Mouse (Mus musculus): ENCODE data around the gene Ppat. TPM values are rescaled to one million over a fixed set of nuclear protein-coding genes. Genes with fewer than 3 reads are reported as not detected.

Ppat gene
- total and polyA plus RNA-seq, 3 experiments = 103 to 180 (median 110) TPM

DNA sequence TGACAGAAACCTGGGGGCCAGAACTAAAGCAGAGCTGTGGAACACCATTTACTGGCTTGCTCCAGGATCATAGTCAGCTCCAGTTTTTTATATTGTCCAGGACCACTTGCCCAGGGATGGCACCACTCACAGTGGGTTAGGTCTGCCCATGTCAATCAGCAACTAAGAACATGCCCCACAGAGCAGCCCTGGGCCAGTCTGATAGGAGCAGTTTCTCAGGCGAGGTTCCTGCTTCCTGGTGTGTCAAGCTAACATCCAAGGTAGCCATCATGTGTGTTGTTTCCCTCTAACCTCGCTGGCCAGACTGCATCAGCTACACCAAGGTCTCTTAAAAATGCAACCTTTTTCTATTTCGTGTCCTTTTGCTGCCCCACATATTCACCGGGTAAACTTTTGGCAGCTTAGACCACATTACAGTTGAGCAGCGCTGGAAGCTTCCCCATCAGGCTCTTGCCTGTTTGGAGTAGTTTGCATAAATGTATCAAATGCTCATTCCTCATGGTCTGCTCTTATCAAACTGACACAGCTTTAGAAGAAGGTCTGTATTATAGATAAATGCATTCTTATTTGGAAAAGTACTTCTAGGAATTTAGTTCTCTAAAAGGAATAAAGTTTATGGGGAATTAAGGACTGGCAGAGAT lies 41.9 kb upstream of the Ppat start:
- Histone ChIP-seq H3K4me1 (ENCODE audit: control insufficient read depth in 1 of 2, insufficient read depth in 2 of 2, low read length in 2 of 2) (peaks cover 19 to 27% of the 10 kb centered on the region in 2 experiments), H3K27ac (ENCODE audit: control insufficient read depth, low read depth, low read length) (peak overlapping the region; percentile 86), H3K9ac (ENCODE audit: control insufficient read depth, low read depth, low read length, poor library complexity, severe bottlenecking) (peak overlapping the region; percentile 18), H3K9me3 (replicated peaks; ENCODE audit: insufficient read depth, low read length) (no peaks in the 10 kb centered on the region), H3K79me2 (ENCODE audit: control insufficient read depth, insufficient read depth, low read length, poor library complexity) (no peaks in the 10 kb centered on the region; the same call in 1 of the 2 replicates), H3K27me3 (ENCODE audit: control insufficient read depth in 1 of 2, insufficient read depth in 2 of 2, low read length in 2 of 2) (no peaks in the 10 kb centered on the region), H3K36me3 (ENCODE audit: control insufficient read depth in 1 of 2, insufficient read depth in 2 of 2, low read length in 2 of 2) (peaks cover 40 to 55% of the 10 kb centered on the region in 2 experiments), H3K4me3 (ENCODE audit: control insufficient read depth in 1 of 2, insufficient read depth in 1 of 2, low read depth in 2 of 2, low read length in 2 of 2) (no peak overlapping the region)
- peak; percentile 80 for DNase-seq (ENCODE audit: low read depth, low spot score)
- TF ChIP-seq NELFE (IDR thresholded peaks at IDR 0.05; ENCODE audit: low read depth, low read length) (no peak), TCF12 (IDR thresholded peaks at IDR 0.05; ENCODE audit: low read depth, low read length) (peak; percentile 86), ZNF384 (IDR thresholded peaks at IDR 0.05; ENCODE audit: low read depth, low read length) (no peak), USF2 (IDR thresholded peaks at IDR 0.05; ENCODE audit: borderline replicate concordance in 1 of 2, insufficient read depth in 1 of 2, low read depth in 1 of 2, low read length in 2 of 2) (no peak), MAZ (IDR thresholded peaks at IDR 0.05; ENCODE audit: low read depth, low read length) (no peak), TBP (IDR thresholded peaks at IDR 0.05; ENCODE audit: low read depth, low read length) (0 out of 2 replicates have a peak, but pooled peaks have one; percentile 13), EP300 (IDR thresholded peaks at IDR 0.05; ENCODE audit: low read depth in 1 of 2, low read length in 2 of 2) (peak; percentile 82 to 87), SMC3 (IDR thresholded peaks at IDR 0.05; ENCODE audit: low read depth, low read length) (peak; percentile 21; the same call in 1 of the 2 replicates), CHD1 (IDR thresholded peaks at IDR 0.05; ENCODE audit: low read depth, low read length) (no peak), GATA1 (IDR thresholded peaks at IDR 0.05; ENCODE audit: low read depth, low read length) (peak; percentile 88), POLR2A (IDR thresholded peaks at IDR 0.05; ENCODE audit: control insufficient read depth in 1 of 2, insufficient read depth in 1 of 2, low read depth in 1 of 2, low read length in 2 of 2, poor library complexity in 1 of 2) (no peak), BHLHE40 (IDR thresholded peaks at IDR 0.05; ENCODE audit: borderline replicate concordance, low read depth, low read length) (no peak), CHD2 (IDR thresholded peaks at IDR 0.05; ENCODE audit: low read length) (no peak), USF1 (IDR thresholded peaks at IDR 0.05; ENCODE audit: low read depth, low read length) (no peak), MXI1 (IDR thresholded peaks at IDR 0.05; ENCODE audit: low read depth, low read length) (no peak), SIN3A (IDR thresholded peaks at IDR 0.05; ENCODE audit: low read length) (peak; percentile 66), RCOR1 (IDR thresholded peaks at IDR 0.05; ENCODE audit: low read depth, low read length) (no peak; the same call in 1 of the 2 replicates), HCFC1 (IDR thresholded peaks at IDR 0.05; ENCODE audit: low read depth, low read length) (0 out of 2 replicates have a peak, but pooled peaks have one; percentile 16), POLR2AphosphoS2 (IDR thresholded peaks at IDR 0.05; ENCODE audit: low read length) (no peak), ZKSCAN1 (IDR thresholded peaks at IDR 0.05; ENCODE audit: low read depth, low read length) (no peak), ZC3H11A (IDR thresholded peaks at IDR 0.05; ENCODE audit: low read depth, low read length) (no peak), ZMIZ1 (IDR thresholded peaks at IDR 0.05; ENCODE audit: low read depth, low read length) (no peak), KAT2A (conservative IDR thresholded peaks at IDR 0.05; ENCODE audit: low read depth, low read length) (no peak), UBTF (IDR thresholded peaks at IDR 0.05; ENCODE audit: borderline replicate concordance, insufficient read depth, low read depth, low read length) (no peak), MAFK (IDR thresholded peaks at IDR 0.05; ENCODE audit: borderline replicate concordance, low read depth, low read length) (no peak), ETS1 (IDR thresholded peaks at IDR 0.05; ENCODE audit: low read depth, low read length) (peak; percentile 75), MYC (IDR thresholded peaks at IDR 0.05; ENCODE audit: low read depth, low read length) (peak; percentile 79), E2F4 (IDR thresholded peaks at IDR 0.05; ENCODE audit: borderline replicate concordance, low read depth, low read length) (no peak; the same call in 1 of the 2 replicates), MAX (IDR thresholded peaks at IDR 0.05; ENCODE audit: low read length) (peak; percentile 61; the same call in 1 of the 2 replicates), RAD21 (IDR thresholded peaks at IDR 0.05; ENCODE audit: low read depth, low read length) (no peak), CTCF (IDR thresholded peaks at IDR 0.05 in 2 of 3, conservative IDR thresholded peaks at IDR 0.05 in 1 of 3; ENCODE audit: control insufficient read depth in 1 of 3, insufficient read depth in 1 of 3, low read depth in 2 of 3, low read length in 3 of 3, poor library complexity in 1 of 3, severe bottlenecking in 1 of 3) (no peak), MEF2A (IDR thresholded peaks at IDR 0.05; ENCODE audit: extremely low read depth, insufficient replicate concordance, low read depth, low read length, poor library complexity, severe bottlenecking) (0 out of 2 replicates have a peak, but pooled peaks have one; percentile 15), ELF1 (IDR thresholded peaks at IDR 0.05; ENCODE audit: low read depth, low read length) (peak; percentile 53; the same call in 1 of the 2 replicates), TAL1 (IDR thresholded peaks at IDR 0.05; ENCODE audit: low read length) (peak; percentile 83), MYB (IDR thresholded peaks at IDR 0.05; ENCODE audit: low read depth, low read length) (peak; percentile 55; the same call in 1 of the 2 replicates), POLR2AphosphoS5 (IDR thresholded peaks at IDR 0.05; ENCODE audit: borderline replicate concordance, low read depth, low read length) (no peak)
